Mouse (Mus musculus): ENCODE measurements around the gene Elovl7. TPM values are rescaled to one million over a fixed set of nuclear protein-coding genes. Genes with fewer than 3 reads are reported as not detected.

Elovl7 gene
- polyA plus RNA-seq, 1 experiment: 2.0 TPM

GRCm38 (mm10) chr13:108328406-108329180, 114.4 kb downstream of the Elovl7 start:
- Histone ChIP-seq H3K36me3 (replicated peaks; ENCODE audit: low read length) (peaks cover 81% of the 10 kb centered on the region), H3K27me3 (replicated peaks) (no peaks in the 10 kb centered on the region), H3K4me3 (replicated peaks) (no peak overlapping the region), H3K9me3 (0 out of 2 replicates have a peak, but pooled peaks cover 3% of the 10 kb centered on the region), H3K4me1 (peaks cover 37% of the 10 kb centered on the region)
- no peak for TF ChIP-seq GATA1 (IDR thresholded peaks at IDR 0.05; ENCODE audit: borderline replicate concordance, low read length)
- no peak for TF ChIP-seq FLI1 (IDR thresholded peaks at IDR 0.05; ENCODE audit: low read length)

- Histone ChIP-seq H3K27me3 (replicated peaks) (no peaks in the 10 kb centered on the region), H3K4me3 (replicated peaks) (no peak overlapping the region), H3K4me1 (peaks cover 44% of the 10 kb centered on the region), H3K9me3 (0 out of 2 replicates have a peak, but pooled peaks cover 3% of the 10 kb centered on the region), H3K36me3 (replicated peaks; ENCODE audit: low read length) (peaks cover 80% of the 10 kb centered on the region)
- no peak for TF ChIP-seq GATA1 (IDR thresholded peaks at IDR 0.05; ENCODE audit: borderline replicate concordance, low read length)
- TF ChIP-seq FLI1 (IDR thresholded peaks at IDR 0.05; ENCODE audit: low read length): no peak
Measured at GRCm38 (mm10) chr13:108329693-108330092, 115.5 kb downstream of the Elovl7 start.

Other genes starting within 250 kb of the Elovl7 start
- 1.1 and 7.4 TPM in 2 replicates for gene Smim15, start 170.0 kb upstream of the Elovl7 start, polyA plus RNA-seq (2012; ENCODE audit: insufficient read depth, low replicate concordance)
- gene Ndufaf2, start 55.8 kb upstream of the Elovl7 start, polyA plus RNA-seq (2012; ENCODE audit: insufficient read depth, low replicate concordance): 29.6 TPM in 1 of 2 replicates, not detected in the other
- 1.00 and 6.8 TPM in 2 replicates for gene Ercc8, start 55.7 kb upstream of the Elovl7 start, polyA plus RNA-seq (2012; ENCODE audit: insufficient read depth, low replicate concordance)
- gene Depdc1b, start 101.9 kb downstream of the Elovl7 start, polyA plus RNA-seq (2012; ENCODE audit: insufficient read depth, low replicate concordance): 0.65 and 4.7 TPM in 2 replicates
- gene Pde4d, start 235.5 kb downstream of the Elovl7 start, polyA plus RNA-seq (2012; ENCODE audit: insufficient read depth, low replicate concordance): 2.8 and 7.2 TPM in 2 replicates

All from megakaryocyte, embryonic 14.5 days (primary cell).